Comparison of ENCODE assay signal across 8 mouse cellular contexts in the genomic region with DNA sequence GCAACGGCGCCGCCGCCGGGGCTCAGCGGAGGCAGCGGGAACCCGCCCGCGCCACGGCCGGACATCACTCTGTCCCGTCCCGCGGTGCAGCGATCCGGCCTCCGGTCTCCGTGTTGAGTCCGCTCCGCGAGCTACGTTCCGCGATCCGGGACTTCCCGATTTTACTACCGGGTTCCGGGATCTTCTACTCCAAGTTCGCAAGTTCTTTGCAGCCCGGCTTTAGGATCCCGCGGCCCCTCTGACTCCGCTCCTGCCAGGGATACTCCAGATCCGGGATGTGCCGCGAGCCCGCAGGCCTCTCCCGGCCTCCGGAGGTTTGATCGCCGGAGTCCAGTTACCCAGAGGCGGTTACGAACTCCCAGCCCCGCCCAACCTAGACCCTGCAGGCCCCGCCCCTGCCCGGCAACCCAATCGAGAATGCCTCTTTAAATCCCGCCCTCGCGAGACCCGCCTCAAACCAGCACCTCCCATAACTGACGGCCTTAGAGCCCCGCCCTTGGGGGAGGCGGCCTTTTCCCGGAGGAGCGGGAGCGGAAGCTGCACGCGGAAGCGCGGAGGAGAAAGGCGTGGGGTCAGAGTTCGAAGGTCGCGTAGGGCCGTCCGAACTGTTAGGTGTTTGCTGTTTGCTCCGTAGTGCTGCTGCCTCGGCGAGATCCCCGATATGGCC. TPM values are rescaled to one million over a fixed set of nuclear protein-coding genes. Genes with fewer than 3 reads are reported as not detected.
DNase-seq lines count a peak whose midpoint lies in the region; ATAC-seq and TF ChIP-seq lines count a peak whose summit lies in the region.

A gene (minus strand): TSS at position 329 of the 667 bp plus-strand sequence.

- peaks cover 12% of the 10 kb centered on the region for H3K4me1 ChIP-seq in bone marrow, adult 2 months (ENCODE audit: control insufficient read depth, insufficient read depth, low read length)
- H3K4me1 ChIP-seq in embryonic facial prominence, embryonic 15.5 days: peaks cover 67% of the 10 kb centered on the region
- H3K4me1 ChIP-seq in limb, embryonic 14.5 days (ENCODE audit: control insufficient read depth, insufficient read depth, low read length): peaks cover 45% of the 10 kb centered on the region
- H3K4me1 ChIP-seq in midbrain, postnatal 0 days (ENCODE audit: insufficient read depth, low read length): peaks cover 15% of the 10 kb centered on the region

- H3K36me3 ChIP-seq in embryonic facial prominence, embryonic 15.5 days: no peaks in the 10 kb centered on the region
- H3K36me3 ChIP-seq in limb, embryonic 14.5 days (ENCODE audit: control insufficient read depth, insufficient read depth, low read length): no peaks in the 10 kb centered on the region; the same call in 1 of the 2 replicates
- H3K36me3 ChIP-seq in midbrain, postnatal 0 days (ENCODE audit: insufficient read depth, low read length): no peaks in the 10 kb centered on the region

- TF ChIP-seq POLR2A in bone marrow, adult 2 months (IDR thresholded peaks at IDR 0.05; ENCODE audit: borderline replicate concordance, control insufficient read depth, low read depth, low read length): peak; percentile 71
- peak; percentile 66; the same call in 1 of the 2 replicates for TF ChIP-seq POLR2A in limb, embryonic 14.5 days (IDR thresholded peaks at IDR 0.05; ENCODE audit: borderline replicate concordance, extremely low read depth, insufficient read depth, insufficient read length)

- H3K9me3 ChIP-seq in embryonic facial prominence, embryonic 15.5 days (replicated peaks): no peaks in the 10 kb centered on the region
- no peaks in the 10 kb centered on the region for H3K9me3 ChIP-seq in limb, embryonic 14.5 days (ENCODE audit: control insufficient read depth, low read length)
- H3K9me3 ChIP-seq in midbrain, postnatal 0 days (ENCODE audit: low read length): no peaks in the 10 kb centered on the region

- peak; percentile 99 for DNase-seq in 416B (ENCODE audit: low read depth)
- peak; percentile 99 for DNase-seq in heart, adult 8-10 months (ENCODE audit: low spot score)
- DNase-seq in kidney, adult 9 months: peak; percentile 100
- DNase-seq in limb, embryonic 14.5 days (ENCODE audit: low spot score): peak; percentile 98
- peak; percentile 99 for DNase-seq in midbrain, postnatal 0 days (ENCODE audit: low spot score)
- DNase-seq in spleen, postnatal 14 days (ENCODE audit: low spot score in 2 of 2): peak; percentile 98

- H3K27me3 ChIP-seq in embryonic facial prominence, embryonic 15.5 days: no peaks in the 10 kb centered on the region
- no peaks in the 10 kb centered on the region for H3K27me3 ChIP-seq in limb, embryonic 14.5 days (ENCODE audit: control insufficient read depth, insufficient read depth, low read length)
- H3K27me3 ChIP-seq in midbrain, postnatal 0 days (ENCODE audit: insufficient read depth, low read length): no peaks in the 10 kb centered on the region

- H3K27ac ChIP-seq in bone marrow, adult 2 months (ENCODE audit: control insufficient read depth, insufficient read depth, low read depth, low read length, poor library complexity): peak within 1 kb of the TSS; percentile 96
- peak within 1 kb of the TSS; percentile 94 for H3K27ac ChIP-seq in embryonic facial prominence, embryonic 15.5 days (replicated peaks)
- H3K27ac ChIP-seq in limb, embryonic 14.5 days (replicated peaks; ENCODE audit: low read depth, low read length): peak within 1 kb of the TSS; percentile 95
- peak within 1 kb of the TSS; percentile 79 for H3K27ac ChIP-seq in midbrain, postnatal 0 days (ENCODE audit: low read depth, low read length)

- ATAC-seq in embryonic facial prominence, embryonic 15.5 days (ENCODE audit: insufficient number of reproducible peaks, low FRiP score, low TSS enrichment, low read depth): peak; percentile 91
- peak; percentile 92 for ATAC-seq in limb, embryonic 14.5 days (ENCODE audit: low FRiP score, low read depth)
- peak; percentile 95 for ATAC-seq in midbrain, postnatal 0 days (ENCODE audit: low FRiP score)

- TF ChIP-seq CTCF in bone marrow, adult 2 months (IDR thresholded peaks at IDR 0.05; ENCODE audit: control insufficient read depth, insufficient read depth, low read length): no peak
- TF ChIP-seq CTCF in midbrain, postnatal 0 days (IDR thresholded peaks at IDR 0.05): no peak

- H3K4me2 ChIP-seq in embryonic facial prominence, embryonic 15.5 days (replicated peaks): peak within 1 kb of the TSS; percentile 73
- peak within 1 kb of the TSS; percentile 79 for H3K4me2 ChIP-seq in limb, embryonic 14.5 days (replicated peaks; ENCODE audit: low read depth, low read length, severe bottlenecking)
- H3K4me2 ChIP-seq in midbrain, postnatal 0 days (ENCODE audit: low read depth, low read length, poor library complexity, severe bottlenecking): peak within 1 kb of the TSS; percentile 87

- peak within 1 kb of the TSS; percentile 98 for H3K9ac ChIP-seq in embryonic facial prominence, embryonic 15.5 days
- H3K9ac ChIP-seq in limb, embryonic 14.5 days (ENCODE audit: low read depth, low read length, severe bottlenecking): peak within 1 kb of the TSS; percentile 99
- H3K9ac ChIP-seq in midbrain, postnatal 0 days (replicated peaks; ENCODE audit: low read length, poor library complexity, severe bottlenecking): peak within 1 kb of the TSS; percentile 92

- under 1% methylated on average over 72 of the region's 72 CpGs for WGBS in bone marrow, adult 2 months
- under 1% methylated on average over 66 of the region's 72 CpGs for WGBS in embryonic facial prominence, embryonic 15.5 days
- WGBS in limb, embryonic 14.5 days: under 1% methylated on average over 63 of the region's 72 CpGs
- under 1% methylated on average over 70 of the region's 72 CpGs for WGBS in midbrain, postnatal 0 days

- H3K4me3 ChIP-seq in bone marrow, adult 2 months (replicated peaks; ENCODE audit: control insufficient read depth, low read depth, low read length): peak within 1 kb of the TSS; percentile 93
- H3K4me3 ChIP-seq in embryonic facial prominence, embryonic 15.5 days (replicated peaks): peak within 1 kb of the TSS; percentile 87
- H3K4me3 ChIP-seq in limb, embryonic 14.5 days (replicated peaks; ENCODE audit: low read length): peak within 1 kb of the TSS; percentile 98
- peak within 1 kb of the TSS; percentile 94 for H3K4me3 ChIP-seq in midbrain, postnatal 0 days (ENCODE audit: low read depth, low read length)

RNA-seq across cellular contexts. Expression of the gene that starts here (rescaled TPM):
- 52.2 and 76.9 TPM in 2 replicates for polyA plus RNA-seq in bone marrow, adult 2 months (2011; ENCODE audit: insufficient read depth, insufficient read length, low replicate concordance, missing spikeins)
- 120 TPM in 2 replicates for polyA plus RNA-seq in embryonic facial prominence, embryonic 15.5 days (2015; fragmentation: Nextera tagmentation; extraction: Ambion mirVana)
- 10 to 100 TPM; 14.3 to 16.7 (median 15.5) TPM for total RNA-seq in heart, adult 8-10 months (2022)
- polyA plus RNA-seq in limb, embryonic 14.5 days (2012; rRNA removed): 184 and 203 TPM in 2 replicates
- 114 and 130 TPM in 2 replicates for polyA plus RNA-seq in limb, embryonic 14.5 days (2014; fragmentation: Nextera tagmentation; extraction: Ambion mirVana)
- 11.7 and 27.5 TPM in 2 replicates for total RNA-seq in midbrain, postnatal 0 days (2014; rRNA removed)
- 6.8 and 7.6 TPM in 2 replicates for polyA plus RNA-seq in midbrain, postnatal 0 days (2015; fragmentation: Nextera tagmentation; extraction: Ambion mirVana)

Comparison
In these comparisons a context has a peak if more than half of its experiments do, and no peak if none do; other contexts are left out.
1. Peak in every context shown above with its lines: DNase-seq, ATAC-seq, H3K4me3 ChIP-seq and H3K27ac ChIP-seq.